Mouse (Mus musculus) megakaryocyte, embryonic 14.5 days (primary cell): Measurements from ENCODE around the gene Pea15a.

Experiments
- FLI1 ChIP-seq: IDR thresholded peaks from 2 replicates; pipeline ENCODE4 v1.6.1; 2012; ENCODE audit warnings: low read length, inconsistent platforms, mixed read lengths
- GATA1 ChIP-seq: IDR thresholded peaks from 3 replicates; pipeline ENCODE4 v1.6.1; 2012; ENCODE audit warnings: mixed read lengths, low read length, inconsistent platforms, borderline replicate concordance

DNA sequence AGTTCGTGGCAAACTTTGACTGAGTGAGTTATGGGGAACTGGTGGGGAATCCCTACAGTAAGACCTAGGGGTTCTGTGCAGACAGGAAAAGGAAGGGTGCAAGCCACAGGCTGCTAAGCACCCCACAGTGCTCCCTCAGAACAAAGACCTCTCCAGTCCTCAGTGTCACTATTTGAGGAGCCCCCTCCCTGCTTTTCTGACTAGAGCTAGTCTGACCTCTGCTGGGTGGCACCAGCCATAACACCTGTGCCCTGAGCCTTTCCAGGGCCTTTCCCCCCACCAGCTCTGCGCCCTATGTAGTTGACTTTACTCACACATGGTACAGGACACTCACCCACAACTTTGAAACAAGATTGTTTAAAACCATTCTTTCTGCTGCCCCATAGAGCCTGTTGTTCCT, 41.1 kb upstream of the Pea15a start:
- TF ChIP-seq FLI1 (no peak), GATA1 (no peak)
